Mouse (Mus musculus) forebrain, embryonic 14.5 days (tissue): ENCODE measurements around the gene Necab2. TPM values are rescaled to one million over a fixed set of nuclear protein-coding genes. Genes with fewer than 3 reads are reported as not detected.
A peak's percentile ranks its signal among the peaks of the same experiment; 100 is the strongest.

Source experiments
- ATAC-seq: fragments of 200-750 bp; cut with Nextera tagmentation; 2 replicates; pipeline ENCODE4 v1.8.0; 2017; ENCODE audit warnings: mild to moderate bottlenecking, moderate library complexity
- DNase-seq: peaks from one replicate; pipeline ENCODE4 v3.0.0-alpha.2; 2015; ENCODE audit warnings: low spot score
- H3K27ac ChIP-seq: fragments of 300-500 bp; sonication (generic); 2 replicates; pipeline ENCODE4 v1.5.1; 2014; ENCODE audit warnings: low read depth, mild to moderate bottlenecking, control low read depth, low read length, moderate library complexity
- H3K27me3 ChIP-seq: fragments of 300-500 bp; sonication (generic); replicated peaks from 2 replicates; pipeline ENCODE4 v1.6.1; 2014; ENCODE audit warnings: low read length, control low read depth, mixed read lengths; ENCODE audit not compliant: control insufficient read depth, insufficient read depth
- H3K36me3 ChIP-seq: fragments of 300-500 bp; sonication (generic); 2 replicates; pipeline ENCODE4 v1.6.1; 2014; ENCODE audit warnings: low read length, control low read depth; ENCODE audit not compliant: control insufficient read depth, insufficient read depth
- H3K4me1 ChIP-seq: fragments of 300-500 bp; sonication (generic); 2 replicates; pipeline ENCODE4 v1.6.1; 2014; ENCODE audit warnings: antibody characterized with exemption, low read length, control low read depth; ENCODE audit not compliant: control insufficient read depth, insufficient read depth
- H3K4me2 ChIP-seq: fragments of 300-500 bp; sonication (generic); 2 replicates; pipeline ENCODE4 v1.6.1; 2014; ENCODE audit warnings: mild to moderate bottlenecking, control low read depth, low read length
- H3K4me3 ChIP-seq: fragments of 300-500 bp; sonication (generic); 2 replicates; pipeline ENCODE4 v1.5.1; 2014; ENCODE audit warnings: low read depth, low read length, control low read depth
- H3K9ac ChIP-seq: fragments of 300-500 bp; sonication (generic); 2 replicates; pipeline ENCODE4 v1.6.1; 2014; ENCODE audit warnings: mild to moderate bottlenecking, low read length, control low read depth, moderate library complexity
- H3K9me3 ChIP-seq: fragments of 300-500 bp; sonication (generic); replicated peaks from 2 replicates; pipeline ENCODE4 v1.6.1; 2016; ENCODE audit warnings: low read length, control low read depth, mixed read lengths; ENCODE audit not compliant: control insufficient read depth
- WGBS: fragments of 180-500 bp; shearing (Covaris S2); extraction: QIAGEN DNeasy Blood & Tissue Kit; methylation state at CpG from one replicate; pipeline ENCODE4 v1.1.7; 2014; 5-methylcytosine and 5-hydroxymethylcytosine counted together
- polyA plus RNA-seq: library from polyadenylated mRNA; unstranded; fragments of >200 nt; fragmentation: Nextera tagmentation; extraction: Ambion mirVana; gene quantifications from 2 replicates; pipeline ENCODE4 v1.2.1, GENCODE M21; 2014

Necab2 gene
- polyA plus RNA-seq, 1 experiment from 2014 or later, result 16.9 TPM

DNA sequence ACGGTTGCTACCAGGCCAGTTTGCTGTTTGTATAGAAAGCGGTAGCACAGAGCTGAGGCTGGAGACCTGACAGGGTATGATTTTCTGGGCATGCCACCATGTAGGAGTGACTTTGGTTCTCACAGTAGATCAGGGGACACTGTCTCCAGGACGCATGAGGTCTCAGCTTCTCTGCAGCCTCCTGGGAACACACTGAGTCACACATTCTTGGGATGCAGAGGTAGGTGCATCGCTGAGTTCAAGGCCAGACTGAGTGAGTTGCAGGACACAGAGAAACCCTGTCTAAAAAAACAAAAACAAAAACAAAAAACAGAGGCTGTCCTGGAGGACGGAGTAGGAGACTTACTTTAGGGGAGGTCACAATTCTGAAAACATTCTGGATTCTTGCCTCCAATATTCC, 6.4 kb downstream of the Necab2 start:
- DNase-seq, result no peak
- no peaks in the 10 kb centered on the region for H3K9me3 ChIP-seq
- WGBS, result 83% methylated on average over 5 of the region's 5 CpGs
- no peak overlapping the region for H3K4me2 ChIP-seq
- no peak overlapping the region for H3K4me3 ChIP-seq
- H3K27me3 ChIP-seq, result no peaks in the 10 kb centered on the region
- ATAC-seq, result no peak
- H3K9ac ChIP-seq, result no peak overlapping the region
- H3K36me3 ChIP-seq, result no peaks in the 10 kb centered on the region
- H3K27ac ChIP-seq, result no peak overlapping the region
- H3K4me1 ChIP-seq, result no peaks in the 10 kb centered on the region

- H3K9ac ChIP-seq, result no peak overlapping the region
- no peak overlapping the region for H3K4me2 ChIP-seq
Measured at GRCm38 (mm10) chr8:119456045-119456444, 9.5 kb downstream of the Necab2 start.

DNA sequence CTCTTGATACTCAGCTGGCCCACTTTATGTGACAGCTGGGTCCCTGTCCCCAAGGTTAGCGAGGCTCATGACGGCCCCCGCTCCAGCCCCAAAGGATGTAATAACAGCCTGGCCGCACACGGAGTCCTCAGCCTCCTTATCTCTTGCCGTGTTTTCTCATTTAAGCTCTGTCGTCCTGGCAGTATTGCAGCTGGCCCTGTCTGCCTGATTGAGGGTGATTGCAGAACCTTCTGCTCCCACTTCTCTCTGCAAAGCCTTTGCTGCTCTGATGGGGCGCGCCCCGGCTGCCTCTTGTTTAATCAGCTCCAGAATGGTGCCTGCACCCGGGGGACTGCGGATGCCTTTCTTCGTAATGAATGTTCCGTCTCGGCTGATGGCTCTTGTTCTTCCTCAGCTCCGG, 13.2 kb downstream of the Necab2 start:
- peaks cover 19% of the 10 kb centered on the region for H3K4me1 ChIP-seq
- no peaks in the 10 kb centered on the region for H3K36me3 ChIP-seq
- 0 out of 2 replicates have a peak, but pooled peaks cover 3% of the 10 kb centered on the region for H3K27me3 ChIP-seq
- peak; percentile 74 for DNase-seq
- H3K4me2 ChIP-seq, result no peak overlapping the region
- peak; percentile 43; the same call in 1 of the 2 replicates for ATAC-seq
- H3K9me3 ChIP-seq, result no peaks in the 10 kb centered on the region
- H3K9ac ChIP-seq, result 0 out of 2 replicates have a peak overlapping the region, but pooled peaks have one; percentile 1
- 43% methylated on average over 16 of the region's 16 CpGs for WGBS
- peak overlapping the region; percentile 67; the same call in 1 of the 2 replicates for H3K27ac ChIP-seq
- no peak overlapping the region for H3K4me3 ChIP-seq

More at GRCm38 (mm10) chr8:119456045-119456444, 9.5 kb downstream of the Necab2 start:
- WGBS, result 86% methylated on average over 5 of the region's 5 CpGs
- Histone ChIP-seq H3K4me1 (peaks cover 6% of the 10 kb centered on the region), H3K4me3 (no peak overlapping the region), H3K27ac (no peak overlapping the region), H3K36me3 (no peaks in the 10 kb centered on the region), H3K27me3 (no peaks in the 10 kb centered on the region), H3K9me3 (no peaks in the 10 kb centered on the region)
- ATAC-seq (no peak), DNase-seq (no peak)

DNA sequence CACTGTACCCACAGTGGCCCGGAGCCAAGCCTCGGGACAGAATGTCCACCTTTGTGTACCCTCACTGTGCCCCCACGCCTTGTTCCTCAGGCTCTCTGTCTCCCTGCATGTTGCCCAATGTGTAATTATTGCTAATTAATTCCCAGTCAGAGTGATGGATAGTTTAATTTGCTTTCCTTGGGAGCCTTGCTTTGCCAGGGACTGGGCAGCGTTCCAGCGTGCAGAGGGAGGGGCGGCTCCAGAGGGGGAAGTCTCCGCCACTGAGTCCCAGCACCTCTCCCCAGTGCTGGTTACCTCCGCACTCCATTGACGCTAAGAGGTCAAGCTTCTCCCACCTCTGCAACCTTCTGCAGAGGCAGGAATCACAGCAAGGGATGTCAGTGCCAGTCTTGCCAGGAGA, 14.8 kb downstream of the Necab2 start:
- no peak overlapping the region for H3K4me3 ChIP-seq
- H3K27me3 ChIP-seq, result 0 out of 2 replicates have a peak, but pooled peaks cover 3% of the 10 kb centered on the region
- H3K27ac ChIP-seq, result 0 out of 2 replicates have a peak overlapping the region, but pooled peaks have one; percentile 11
- no peaks in the 10 kb centered on the region for H3K36me3 ChIP-seq
- H3K4me1 ChIP-seq, result peaks cover 30% of the 10 kb centered on the region
- H3K9me3 ChIP-seq, result no peaks in the 10 kb centered on the region
- no peak overlapping the region for H3K4me2 ChIP-seq
- ATAC-seq, result peak; percentile 70
- H3K9ac ChIP-seq, result no peak overlapping the region
- 10% methylated on average over 9 of the region's 9 CpGs for WGBS
- peak; percentile 91 for DNase-seq

DNA sequence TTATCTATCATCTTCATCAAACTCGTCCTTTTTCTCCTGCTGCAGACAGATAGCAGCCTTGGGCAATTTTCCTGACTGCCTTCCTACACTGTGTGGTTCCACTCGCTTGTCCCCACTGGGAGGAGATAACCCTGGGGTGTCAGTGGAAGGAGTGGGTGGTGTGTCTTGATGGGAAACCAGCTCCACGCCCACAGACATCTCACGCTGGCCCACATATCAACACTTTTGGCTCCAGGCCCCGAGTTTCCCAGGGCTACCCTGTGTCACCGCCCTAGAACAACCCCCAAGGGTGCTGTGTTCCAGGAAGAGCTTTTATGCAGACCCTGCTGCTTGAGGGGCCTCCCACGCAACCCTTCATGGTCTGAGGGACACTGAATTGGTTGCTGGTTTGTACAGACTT, 17.2 kb downstream of the Necab2 start:
- DNase-seq (peak; percentile 37), ATAC-seq (peak; percentile 37)
- no peak overlapping the region for H3K4me3 ChIP-seq
- H3K4me2 ChIP-seq, result no peak overlapping the region
- no peak overlapping the region for H3K27ac ChIP-seq
- 0 out of 2 replicates have a peak, but pooled peaks cover 3% of the 10 kb centered on the region for H3K27me3 ChIP-seq
- no peak overlapping the region for H3K9ac ChIP-seq
- 47% methylated on average over 7 of the region's 7 CpGs for WGBS
- peaks cover 36% of the 10 kb centered on the region for H3K4me1 ChIP-seq
- H3K36me3 ChIP-seq, result no peaks in the 10 kb centered on the region
- H3K9me3 ChIP-seq, result no peaks in the 10 kb centered on the region

DNA sequence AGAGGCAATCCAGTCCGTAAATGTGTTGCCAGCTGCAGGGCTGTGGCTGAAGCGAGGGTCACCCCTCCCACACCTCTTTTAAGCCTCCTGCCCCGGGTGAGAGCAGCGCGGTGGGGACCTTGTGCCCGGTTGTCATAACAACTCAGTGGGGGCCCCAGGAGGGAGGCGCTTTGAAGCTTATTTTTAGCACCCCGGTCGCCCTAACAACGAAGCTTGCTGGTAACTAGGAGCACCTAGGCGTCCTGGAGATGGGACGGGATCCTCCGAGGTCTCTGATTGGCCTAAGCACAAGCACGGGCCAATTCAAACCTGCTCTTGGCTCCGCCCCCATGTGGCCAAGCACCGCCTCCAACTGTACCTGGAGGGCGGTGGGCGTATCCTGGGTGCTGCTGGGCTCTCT, 19.6 kb downstream of the Necab2 start:
- DNase-seq (peak; percentile 59), ATAC-seq (peak; percentile 17; the same call in 1 of the 2 replicates)
- 2% methylated on average over 18 of the region's 18 CpGs for WGBS
- H3K27ac ChIP-seq, result no peak overlapping the region
- H3K36me3 ChIP-seq, result no peaks in the 10 kb centered on the region
- H3K9ac ChIP-seq, result no peak overlapping the region
- no peaks in the 10 kb centered on the region for H3K9me3 ChIP-seq
- peak overlapping the region; percentile 26 for H3K4me2 ChIP-seq
- H3K4me3 ChIP-seq, result no peak overlapping the region
- peaks cover 29% of the 10 kb centered on the region for H3K4me1 ChIP-seq
- 0 out of 2 replicates have a peak, but pooled peaks cover 3% of the 10 kb centered on the region for H3K27me3 ChIP-seq

DNA sequence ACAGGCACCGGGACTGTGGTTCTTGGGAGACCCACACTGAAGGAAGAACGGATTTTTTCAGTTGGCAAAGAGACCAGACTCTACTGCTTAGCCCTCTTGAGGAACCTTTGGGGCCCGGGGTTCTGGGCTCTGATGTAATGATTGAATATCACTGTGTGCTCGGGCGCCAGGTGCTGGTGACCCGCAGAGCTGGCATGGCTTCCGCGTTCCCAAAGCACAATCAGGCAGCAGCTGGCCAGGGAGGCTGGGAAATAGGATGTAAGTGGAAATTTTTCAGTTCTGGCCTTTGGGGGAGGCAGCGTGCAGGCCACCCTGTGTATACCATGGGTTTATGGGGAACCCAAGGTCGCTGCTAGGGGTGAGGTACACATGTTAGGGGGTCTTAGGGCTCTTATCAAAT, 20.3 kb downstream of the Necab2 start:
- 79% methylated on average over 10 of the region's 10 CpGs for WGBS
- H3K36me3 ChIP-seq, result no peaks in the 10 kb centered on the region
- H3K27ac ChIP-seq, result no peak overlapping the region
- 0 out of 2 replicates have a peak, but pooled peaks cover 3% of the 10 kb centered on the region for H3K27me3 ChIP-seq
- no peak overlapping the region for H3K4me2 ChIP-seq
- peaks cover 23% of the 10 kb centered on the region for H3K4me1 ChIP-seq
- DNase-seq, result peak; percentile 37
- ATAC-seq, result no peak
- no peak overlapping the region for H3K9ac ChIP-seq
- H3K4me3 ChIP-seq, result no peak overlapping the region
- no peaks in the 10 kb centered on the region for H3K9me3 ChIP-seq

DNA sequence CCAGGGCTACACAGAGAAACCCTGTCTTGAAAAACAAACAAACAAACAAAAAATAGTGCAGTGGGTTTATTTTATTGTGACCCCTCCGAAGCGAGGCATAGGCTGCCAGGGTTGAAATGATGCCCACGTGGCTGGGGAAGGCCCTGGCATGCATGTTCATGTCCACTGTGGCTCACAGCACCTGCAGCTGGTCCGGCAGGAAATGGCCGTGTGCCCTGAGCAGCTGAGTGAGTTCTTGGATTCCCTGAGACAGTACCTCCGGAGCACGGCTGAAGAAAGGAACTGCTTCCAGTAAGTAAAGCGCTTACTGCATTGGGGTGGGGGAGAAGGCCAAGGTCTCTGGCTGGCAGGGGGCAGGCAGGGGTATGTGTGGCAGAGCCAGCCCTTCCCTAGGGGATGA, 21.6 kb downstream of the Necab2 start:
- no peak for ATAC-seq
- no peaks in the 10 kb centered on the region for H3K9me3 ChIP-seq
- 93% methylated on average over 8 of the region's 8 CpGs for WGBS

GRCm38 (mm10) chr8:119478684-119479083, 32.2 kb downstream of the Necab2 start:
- H3K9me3 ChIP-seq, result no peaks in the 10 kb centered on the region
- no peak for ATAC-seq
- H3K36me3 ChIP-seq, result no peaks in the 10 kb centered on the region
- no peaks in the 10 kb centered on the region for H3K4me1 ChIP-seq
- DNase-seq, result no peak
- no peak overlapping the region for H3K27ac ChIP-seq
- no peak overlapping the region for H3K4me3 ChIP-seq
- no peaks in the 10 kb centered on the region for H3K27me3 ChIP-seq
- no peak overlapping the region for H3K9ac ChIP-seq
- no peak overlapping the region for H3K4me2 ChIP-seq
- WGBS, result 19% methylated on average over 5 of the region's 5 CpGs

More for the DNA sequence above, 21.6 kb downstream of the Necab2 start:
- H3K4me3 ChIP-seq, result no peak overlapping the region
- no peaks in the 10 kb centered on the region for H3K27me3 ChIP-seq
- peaks cover 23% of the 10 kb centered on the region for H3K4me1 ChIP-seq
- no peak overlapping the region for H3K4me2 ChIP-seq
- no peak overlapping the region for H3K9ac ChIP-seq
- no peak overlapping the region for H3K27ac ChIP-seq
- no peak for DNase-seq
- H3K36me3 ChIP-seq, result no peaks in the 10 kb centered on the region
